Mouse (Mus musculus): ENCODE results near the gene Brpf1. TPM values are rescaled to one million over a fixed set of nuclear protein-coding genes. Genes with fewer than 3 reads are reported as not detected.

The Brpf1 gene
- polyA plus RNA-seq, 1 experiment = 24.2 TPM

- TF ChIP-seq POLR2A (IDR thresholded peaks at IDR 0.05; ENCODE audit: extremely low read depth, insufficient read depth, low read length) (no peak), CTCF (IDR thresholded peaks at IDR 0.05; ENCODE audit: extremely low read depth, insufficient read depth, low read length) (no peak)
- H3K4me1 ChIP-seq (ENCODE audit: control insufficient read depth, insufficient read depth, low read length) = no peaks in the 10 kb centered on the region
- H3K4me3 ChIP-seq (ENCODE audit: insufficient read depth, low read length) = no peak overlapping the region
- H3K27ac ChIP-seq (ENCODE audit: insufficient read depth, low read length) = no peak overlapping the region
Observed at GRCm38 (mm10) chr6:113296639-113297038, 10.3 kb upstream of the Brpf1 start.

GRCm38 (mm10) chr6:113301350-113301749 lies 5.6 kb upstream of the Brpf1 start:
- TF ChIP-seq CTCF (IDR thresholded peaks at IDR 0.05; ENCODE audit: extremely low read depth, insufficient read depth, low read length) = no peak
- TF ChIP-seq POLR2A (IDR thresholded peaks at IDR 0.05; ENCODE audit: extremely low read depth, insufficient read depth, low read length) = no peak
- no peak overlapping the region for H3K27ac ChIP-seq (ENCODE audit: insufficient read depth, low read length)
- no peaks in the 10 kb centered on the region for H3K4me1 ChIP-seq (ENCODE audit: control insufficient read depth, insufficient read depth, low read length)
- H3K4me3 ChIP-seq (ENCODE audit: insufficient read depth, low read length) = no peak overlapping the region

GRCm38 (mm10) chr6:113302258-113302657 lies 4.7 kb upstream of the Brpf1 start:
- H3K4me1 ChIP-seq (ENCODE audit: control insufficient read depth, insufficient read depth, low read length) = no peaks in the 10 kb centered on the region
- no peak overlapping the region for H3K27ac ChIP-seq (ENCODE audit: insufficient read depth, low read length)
- TF ChIP-seq POLR2A (IDR thresholded peaks at IDR 0.05; ENCODE audit: extremely low read depth, insufficient read depth, low read length) (no peak), CTCF (IDR thresholded peaks at IDR 0.05; ENCODE audit: extremely low read depth, insufficient read depth, low read length) (peak; percentile 38)
- H3K4me3 ChIP-seq (ENCODE audit: insufficient read depth, low read length) = no peak overlapping the region

- peak overlapping the region; percentile 84 for H3K4me3 ChIP-seq (ENCODE audit: insufficient read depth, low read length)
- peak overlapping the region; percentile 99 for H3K27ac ChIP-seq (ENCODE audit: insufficient read depth, low read length)
- TF ChIP-seq CTCF (IDR thresholded peaks at IDR 0.05; ENCODE audit: extremely low read depth, insufficient read depth, low read length) = no peak
- TF ChIP-seq POLR2A (IDR thresholded peaks at IDR 0.05; ENCODE audit: extremely low read depth, insufficient read depth, low read length) = no peak
- H3K4me1 ChIP-seq (ENCODE audit: control insufficient read depth, insufficient read depth, low read length) = peaks cover 5% of the 10 kb centered on the region; the same call in 1 of the 2 replicates
Observed at GRCm38 (mm10) chr6:113306322-113306985, 483 bp upstream of the Brpf1 start.

- H3K4me1 ChIP-seq (ENCODE audit: control insufficient read depth, insufficient read depth, low read length) = peaks cover 5% of the 10 kb centered on the region; the same call in 1 of the 2 replicates
- H3K4me3 ChIP-seq (ENCODE audit: insufficient read depth, low read length) = peak overlapping the region; percentile 84
- TF ChIP-seq POLR2A (IDR thresholded peaks at IDR 0.05; ENCODE audit: extremely low read depth, insufficient read depth, low read length) (no peak), CTCF (IDR thresholded peaks at IDR 0.05; ENCODE audit: extremely low read depth, insufficient read depth, low read length) (no peak)
- peak overlapping the region; percentile 99 for H3K27ac ChIP-seq (ENCODE audit: insufficient read depth, low read length)
Observed at GRCm38 (mm10) chr6:113307481-113308121, 664 bp downstream of the Brpf1 start.

GRCm38 (mm10) chr6:113308141-113308540 lies 1.2 kb downstream of the Brpf1 start:
- peak; percentile 54 for TF ChIP-seq CTCF (IDR thresholded peaks at IDR 0.05; ENCODE audit: extremely low read depth, insufficient read depth, low read length)
- TF ChIP-seq POLR2A (IDR thresholded peaks at IDR 0.05; ENCODE audit: extremely low read depth, insufficient read depth, low read length) = no peak
- peaks cover 5% of the 10 kb centered on the region; the same call in 1 of the 2 replicates for H3K4me1 ChIP-seq (ENCODE audit: control insufficient read depth, insufficient read depth, low read length)
- H3K4me3 ChIP-seq (ENCODE audit: insufficient read depth, low read length) = peak overlapping the region; percentile 84
- no peak overlapping the region for H3K27ac ChIP-seq (ENCODE audit: insufficient read depth, low read length)

- Histone ChIP-seq H3K27ac (ENCODE audit: insufficient read depth, low read length) (no peak overlapping the region), H3K4me1 (ENCODE audit: control insufficient read depth, insufficient read depth, low read length) (peaks cover 3% of the 10 kb centered on the region; the same call in 1 of the 2 replicates), H3K4me3 (ENCODE audit: insufficient read depth, low read length) (no peak overlapping the region)
- TF ChIP-seq POLR2A (IDR thresholded peaks at IDR 0.05; ENCODE audit: extremely low read depth, insufficient read depth, low read length) = no peak
- TF ChIP-seq CTCF (IDR thresholded peaks at IDR 0.05; ENCODE audit: extremely low read depth, insufficient read depth, low read length) = no peak
Observed at GRCm38 (mm10) chr6:113315972-113316371, 9.0 kb downstream of the Brpf1 start.

GRCm38 (mm10) chr6:113326533-113327315 lies 19.8 kb downstream of the Brpf1 start, which contains the start of gene Ogg1:
Gene Ogg1, plus strand, starts transcription at chr6:113326972.
- peak within 1 kb of the TSS; percentile 69 for H3K4me3 ChIP-seq (ENCODE audit: insufficient read depth, low read length)
- no peaks in the 10 kb centered on the region for H3K4me1 ChIP-seq (ENCODE audit: control insufficient read depth, insufficient read depth, low read length)
- peak within 1 kb of the TSS; percentile 41 for H3K27ac ChIP-seq (ENCODE audit: insufficient read depth, low read length)
- no peak for TF ChIP-seq CTCF (IDR thresholded peaks at IDR 0.05; ENCODE audit: extremely low read depth, insufficient read depth, low read length)
- TF ChIP-seq POLR2A (IDR thresholded peaks at IDR 0.05; ENCODE audit: extremely low read depth, insufficient read depth, low read length) = peak; percentile 91

GRCm38 (mm10) chr6:113329396-113329795 lies 22.5 kb downstream of the Brpf1 start:
- Histone ChIP-seq H3K4me1 (ENCODE audit: control insufficient read depth, insufficient read depth, low read length) (no peaks in the 10 kb centered on the region), H3K4me3 (ENCODE audit: insufficient read depth, low read length) (no peak overlapping the region), H3K27ac (ENCODE audit: insufficient read depth, low read length) (no peak overlapping the region)
- TF ChIP-seq POLR2A (IDR thresholded peaks at IDR 0.05; ENCODE audit: extremely low read depth, insufficient read depth, low read length) (no peak), CTCF (IDR thresholded peaks at IDR 0.05; ENCODE audit: extremely low read depth, insufficient read depth, low read length) (no peak)

Data from cortical plate, adult 2 months (tissue).